Mouse (Mus musculus) thymus, adult 2 months (tissue): Measurements from ENCODE around the gene AL732309.1. TPM values are rescaled to one million over a fixed set of nuclear protein-coding genes. Genes with fewer than 3 reads are reported as not detected.

Experiments
- DNase-seq: peaks from one replicate; pipeline ENCODE4 v3.0.0; 2021
- H3K27ac ChIP-seq: fragments of 200-500 bp; 2 replicates; pipeline ENCODE4 v1.5.1; 2012; ENCODE audit warnings: low read length, control low read depth; ENCODE audit not compliant: control insufficient read depth, insufficient read depth
- H3K27me3 ChIP-seq: fragments of 200-500 bp; 2 replicates; pipeline ENCODE4 v1.6.1; 2012; ENCODE audit warnings: mild to moderate bottlenecking, low read length, moderate library complexity, mixed read lengths; ENCODE audit not compliant: control insufficient read depth, insufficient read depth
- H3K36me3 ChIP-seq: fragments of 200-500 bp; 2 replicates; pipeline ENCODE4 v1.6.1; 2012; ENCODE audit warnings: mild to moderate bottlenecking, low read length, moderate library complexity; ENCODE audit not compliant: control insufficient read depth, insufficient read depth
- H3K4me1 ChIP-seq: fragments of 200-500 bp; replicated peaks from 2 replicates; pipeline ENCODE4 v1.6.1; 2012; ENCODE audit warnings: low read length; ENCODE audit not compliant: control insufficient read depth, insufficient read depth
- H3K4me3 ChIP-seq: fragments of 200-500 bp; 2 replicates; pipeline ENCODE4 v1.5.1; 2012; ENCODE audit warnings: mild to moderate bottlenecking, low read length, control low read depth, moderate library complexity; ENCODE audit not compliant: control insufficient read depth, insufficient read depth
- CTCF ChIP-seq: fragments of 200-500 bp; IDR thresholded peaks from 2 replicates; pipeline ENCODE4 v1.5.1; 2012; ENCODE audit warnings: mild to moderate bottlenecking, control low read depth, low read length, moderate library complexity, borderline replicate concordance; ENCODE audit not compliant: control insufficient read depth, poor library complexity, insufficient read depth; ENCODE audit errors: extremely low read depth
- POLR2A ChIP-seq: fragments of 200-500 bp; IDR thresholded peaks from 2 replicates; pipeline ENCODE4 v1.6.1; 2012; ENCODE audit warnings: mild to moderate bottlenecking, low read length, control low read depth, moderate library complexity; ENCODE audit not compliant: control insufficient read depth, poor library complexity, insufficient read depth; ENCODE audit errors: extremely low read depth
- WGBS: fragments of 180-500 bp; shearing (Covaris S2); methylation state at CpG from one replicate; pipeline ENCODE4 v1.1.7; 2018; 5-methylcytosine and 5-hydroxymethylcytosine counted together
- polyA plus RNA-seq: library from polyadenylated mRNA; depleted of rRNA; stranded (reverse); fragments of >200 nt; gene quantifications from 2 replicates; pipeline ENCODE4 v1.2.3, GENCODE M21; 2012; rRNA removed

AL732309.1 gene
- polyA plus RNA-seq, 1 experiment = 43.0 TPM

DNA sequence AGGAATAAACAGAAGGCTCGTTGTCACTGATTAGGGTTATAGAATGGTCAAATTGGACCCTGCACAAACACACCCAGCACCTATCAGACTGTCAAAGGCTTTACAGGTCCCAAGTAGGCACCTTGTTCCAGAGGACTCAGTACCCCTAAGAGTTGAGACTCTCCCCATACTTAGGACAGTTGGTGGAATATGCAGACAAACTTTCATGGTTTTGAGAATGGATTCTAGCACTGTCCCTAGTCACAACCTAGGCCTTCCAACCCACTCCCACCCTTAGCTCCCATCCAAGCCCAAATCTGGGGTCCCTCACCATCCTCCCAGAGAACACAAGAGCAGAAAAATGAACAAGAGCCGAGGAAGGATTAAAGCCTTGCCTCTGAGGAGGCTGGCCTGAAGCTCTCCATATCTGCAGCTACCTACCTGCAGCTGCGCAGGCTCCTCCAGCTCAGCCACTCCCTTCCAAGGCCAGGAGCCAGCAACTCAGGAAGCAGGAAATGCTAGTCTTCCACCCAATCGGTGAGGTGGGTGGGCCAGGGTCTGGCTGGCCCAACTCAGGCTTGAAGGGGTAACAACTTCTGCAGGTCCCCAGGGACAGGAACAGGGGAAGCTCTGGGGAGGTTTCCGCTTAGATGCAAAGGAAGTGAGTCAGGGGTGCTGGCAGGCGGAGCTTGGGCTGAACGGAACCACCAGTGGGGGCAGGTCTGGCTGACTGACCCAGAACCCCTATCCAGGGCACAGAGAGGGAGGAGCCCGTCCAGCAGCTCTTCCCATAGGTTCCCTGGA is 50.3 kb downstream of the AL732309.1 start, which contains the start of gene Tor4a:
Gene Tor4a, minus strand, starts transcription at position 715 of the 783 bp plus-strand sequence.
- Histone ChIP-seq H3K4me3 (peak within 1 kb of the TSS; percentile 70), H3K27ac (peak within 1 kb of the TSS; percentile 92), H3K36me3 (peaks cover 15% of the 10 kb centered on the region), H3K4me1 (peaks cover 35% of the 10 kb centered on the region), H3K27me3 (no peaks in the 10 kb centered on the region)
- 1% methylated on average over 8 of the region's 8 CpGs for WGBS
- peak; percentile 83; the same call in 1 of the 2 replicates for TF ChIP-seq POLR2A
- TF ChIP-seq CTCF = 0 out of 2 replicates have a peak, but pooled peaks have one; percentile 48
- peak; percentile 73 for DNase-seq

GRCm38 (mm10) chr2:25195211-25196156 is 51.2 kb downstream of the AL732309.1 start:
- Histone ChIP-seq H3K36me3 (peaks cover 12% of the 10 kb centered on the region), H3K4me1 (peaks cover 35% of the 10 kb centered on the region)
- peak; percentile 73 for DNase-seq

More at GRCm38 (mm10) chr2:25195211-25196156, 51.2 kb downstream of the AL732309.1 start:
- Histone ChIP-seq H3K4me3 (peak overlapping the region; percentile 70), H3K27me3 (no peaks in the 10 kb centered on the region), H3K27ac (peak overlapping the region; percentile 92)
- WGBS = 2% methylated on average over 55 of the region's 55 CpGs
- TF ChIP-seq POLR2A (no peak), CTCF (peak; percentile 43; the same call in 1 of the 2 replicates)

Other genes starting within 250 kb of the AL732309.1 start
- gene Nsmf, start 192.5 kb downstream of the AL732309.1 start, polyA plus RNA-seq = 41.6 and 50.4 TPM in 2 replicates
- 0.58 and 0.91 TPM in 2 replicates for gene Entpd8, start 166.6 kb downstream of the AL732309.1 start, polyA plus RNA-seq
- 0.24 and 0.44 TPM in 2 replicates for gene Noxa1, start 151.7 kb downstream of the AL732309.1 start, polyA plus RNA-seq
- 13.7 and 16.9 TPM in 2 replicates for gene Nrarp, start 66.1 kb downstream of the AL732309.1 start, polyA plus RNA-seq
- gene Tor4a, start 50.0 kb downstream of the AL732309.1 start, polyA plus RNA-seq = 90.6 and 94.7 TPM in 2 replicates
- gene Nelfb, start 35.4 kb downstream of the AL732309.1 start, polyA plus RNA-seq = 105 and 115 TPM in 2 replicates
- 0.12 TPM in 1 of 2 replicates, not detected in the other for gene Stpg3, start 32.2 kb downstream of the AL732309.1 start, polyA plus RNA-seq
- 0.11 and 0.12 TPM in 2 replicates for gene Fam166a, start 28.1 kb downstream of the AL732309.1 start, polyA plus RNA-seq
- gene Tubb4b, start 22.2 kb downstream of the AL732309.1 start, polyA plus RNA-seq = 613 and 694 TPM in 2 replicates
- gene Slc34a3, start 12.5 kb downstream of the AL732309.1 start, polyA plus RNA-seq = 0.05 and 0.15 TPM in 2 replicates
- gene Rnf224, start 10.1 kb downstream of the AL732309.1 start, polyA plus RNA-seq = 0.05 TPM in 1 of 2 replicates, not detected in the other
- 3.6 and 4.5 TPM in 2 replicates for gene Rnf208, start 4.6 kb downstream of the AL732309.1 start, polyA plus RNA-seq
- 1.6 and 2.1 TPM in 2 replicates for gene Cysrt1, start 4.4 kb downstream of the AL732309.1 start, polyA plus RNA-seq
- 66.1 and 79.1 TPM in 2 replicates for gene Tmem203, start 8.6 kb upstream of the AL732309.1 start, polyA plus RNA-seq
- gene Tprn, start 15.8 kb upstream of the AL732309.1 start, polyA plus RNA-seq = 24.4 and 25.9 TPM in 2 replicates
- 164 and 182 TPM in 2 replicates for gene Ssna1, start 25.6 kb upstream of the AL732309.1 start, polyA plus RNA-seq
- gene Anapc2, start 25.6 kb upstream of the AL732309.1 start, polyA plus RNA-seq = 141 and 144 TPM in 2 replicates
- gene Tmem210, start 41.3 kb upstream of the AL732309.1 start, polyA plus RNA-seq = 0.35 TPM in 1 of 2 replicates, not detected in the other
- 1.0 and 1.6 TPM in 2 replicates for gene Lrrc26, start 43.1 kb upstream of the AL732309.1 start, polyA plus RNA-seq
- 0.50 TPM in 2 replicates for gene Grin1, start 72.3 kb upstream of the AL732309.1 start, polyA plus RNA-seq
- gene Man1b1, start 85.5 kb upstream of the AL732309.1 start, polyA plus RNA-seq = 23.1 and 26.3 TPM in 2 replicates
- gene Dpp7, start 109.5 kb upstream of the AL732309.1 start, polyA plus RNA-seq = 24.5 and 25.6 TPM in 2 replicates
- 23.0 and 24.4 TPM in 2 replicates for gene Uap1l1, start 118.8 kb upstream of the AL732309.1 start, polyA plus RNA-seq
- gene Sapcd2, start 125.5 kb upstream of the AL732309.1 start, polyA plus RNA-seq = 29.7 and 45.2 TPM in 2 replicates
- 11.7 and 14.0 TPM in 2 replicates for gene Entpd2, start 149.0 kb upstream of the AL732309.1 start, polyA plus RNA-seq
- gene Npdc1, start 152.5 kb upstream of the AL732309.1 start, polyA plus RNA-seq = 28.4 and 30.8 TPM in 2 replicates
- 1.9 and 2.0 TPM in 2 replicates for gene Fut7, start 176.4 kb upstream of the AL732309.1 start, polyA plus RNA-seq
- 86.6 and 100 TPM in 2 replicates for gene Abca2, start 181.8 kb upstream of the AL732309.1 start, polyA plus RNA-seq
- 11.6 and 17.3 TPM in 2 replicates for gene Clic3, start 210.0 kb upstream of the AL732309.1 start, polyA plus RNA-seq
- 165 and 192 TPM in 2 replicates for gene Paxx, start 214.2 kb upstream of the AL732309.1 start, polyA plus RNA-seq
- gene Ptgds, start 223.2 kb upstream of the AL732309.1 start, polyA plus RNA-seq = 4.4 and 13.8 TPM in 2 replicates
- gene Lcn12, start 247.0 kb upstream of the AL732309.1 start, polyA plus RNA-seq = not detected in 2 replicates